Mouse (Mus musculus): Measurements from ENCODE around the gene Chpf. TPM values are rescaled to one million over a fixed set of nuclear protein-coding genes. Genes with fewer than 3 reads are reported as not detected.

Chpf gene
- total RNA-seq, 2 experiments from 2014 or later: 26.4 to 28.2 TPM

- no peak for DNase-seq (ENCODE audit: low spot score)
- intact Hi-C loops (cut with DNase I): no loop called here
These were observed 24.0 kb upstream of the Chpf start for GRCm38 (mm10) chr1:75502945-75503650.

GRCm38 (mm10) chr1:75501905-75502304, 22.8 kb upstream of the Chpf start:
- no peak for DNase-seq (ENCODE audit: low spot score)
- intact Hi-C loops (cut with DNase I): no loop called here

DNA sequence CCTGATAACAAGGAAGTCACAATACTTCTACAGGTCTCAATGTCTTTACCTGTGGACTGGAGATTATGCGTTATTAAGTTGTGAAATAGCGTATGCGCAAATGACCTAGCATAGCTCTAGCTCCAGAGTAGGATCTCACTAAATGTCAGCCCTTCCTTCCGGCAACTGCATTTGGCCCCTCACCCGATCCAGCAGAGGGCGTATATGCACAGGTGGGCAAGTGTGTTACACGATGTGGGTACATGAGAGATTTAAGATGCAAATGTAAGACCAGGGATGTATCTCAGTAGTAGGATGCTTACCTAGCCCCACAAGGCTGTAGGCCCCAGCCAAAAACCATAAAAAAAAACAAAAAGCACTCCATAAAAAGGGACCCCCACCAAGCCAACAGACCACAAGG, 20.3 kb upstream of the Chpf start:
- intact Hi-C loops (cut with DNase I): loop anchor here (5.0 kb wide), 1 partner anchor 98 kb away; no protein-coding TSS in a partner anchor
- DNase-seq (ENCODE audit: low spot score): no peak

- DNase-seq (ENCODE audit: low spot score): no peak
- intact Hi-C loops (cut with DNase I): loop anchor here (5.0 kb wide), 1 partner anchor 98 kb away; no protein-coding TSS in a partner anchor
These were observed 19.8 kb upstream of the Chpf start for GRCm38 (mm10) chr1:75498897-75499296.

DNA sequence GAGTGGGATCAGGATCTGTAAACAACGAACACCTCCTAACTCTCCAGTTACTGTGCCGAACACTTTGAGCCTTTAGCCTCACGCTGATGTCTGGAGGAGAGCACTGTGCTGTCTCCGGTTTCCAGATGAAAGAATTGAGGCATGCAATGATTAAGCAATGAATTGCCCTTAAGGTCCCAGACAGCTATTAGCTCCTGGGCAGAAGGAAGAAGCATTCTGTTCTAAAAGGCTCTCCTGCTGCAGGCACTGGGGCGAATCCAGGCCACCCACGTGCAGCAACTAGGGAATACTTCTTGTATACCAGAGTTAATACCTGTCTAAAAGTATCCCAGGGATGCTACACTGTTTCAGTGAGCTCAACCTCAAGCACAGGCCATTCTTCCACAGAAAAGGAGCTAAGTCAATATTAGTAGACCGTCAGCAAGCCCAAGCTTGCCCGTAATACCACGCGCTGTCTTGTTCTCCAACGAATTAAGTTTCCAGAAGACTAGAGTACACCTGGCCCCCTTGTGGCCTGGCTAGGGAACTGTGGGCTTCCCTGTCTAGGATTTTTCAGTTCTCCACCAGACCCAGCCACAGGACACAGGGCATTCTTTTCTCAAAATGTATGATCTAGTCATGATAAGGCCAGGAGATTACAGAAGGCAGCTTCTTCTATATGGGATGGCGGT, 15.9 kb upstream of the Chpf start:
- no peak for DNase-seq (ENCODE audit: low spot score)
- intact Hi-C loops (cut with DNase I): loop anchor here (5.0 kb wide), 1 partner anchor 102 kb away; no protein-coding TSS in a partner anchor

GRCm38 (mm10) chr1:75492579-75493170, 13.6 kb upstream of the Chpf start:
- no peak for DNase-seq (ENCODE audit: low spot score)
- intact Hi-C loops (cut with DNase I): no loop called here

- DNase-seq (ENCODE audit: low spot score): no peak
- intact Hi-C loops (cut with DNase I): no loop called here
These were observed 11.9 kb upstream of the Chpf start for GRCm38 (mm10) chr1:75490785-75491551.

- no peak for DNase-seq (ENCODE audit: low spot score)
- intact Hi-C loops (cut with DNase I): no loop called here
These were observed 8.5 kb upstream of the Chpf start for GRCm38 (mm10) chr1:75487405-75488161.

- intact Hi-C loops (cut with DNase I): no loop called here
- DNase-seq (ENCODE audit: low spot score): no peak
These were observed 7.9 kb upstream of the Chpf start for GRCm38 (mm10) chr1:75487040-75487404.

DNA sequence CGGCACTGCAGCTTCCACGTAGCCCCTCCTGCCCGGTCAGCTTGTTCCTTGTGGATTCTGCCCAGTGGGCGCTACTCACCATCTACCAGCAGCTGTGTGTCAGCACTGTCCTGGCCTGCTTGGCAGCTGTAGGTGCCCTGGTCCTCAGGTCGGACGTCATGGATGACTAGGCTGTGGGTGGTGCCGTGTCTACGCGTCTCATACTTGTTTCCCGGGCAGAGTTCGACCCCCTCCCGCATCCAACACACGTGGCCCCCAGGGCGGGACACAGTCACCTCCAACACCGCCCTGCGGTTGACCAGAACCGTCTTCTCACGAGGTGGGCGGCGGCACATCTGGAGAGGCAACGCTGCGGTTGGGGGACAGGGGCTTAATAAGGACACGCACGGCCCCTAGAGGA, 7.5 kb upstream of the Chpf start:
- intact Hi-C loops (cut with DNase I): no loop called here
- DNase-seq (ENCODE audit: low spot score): no peak

GRCm38 (mm10) chr1:75480735-75481134, 1.6 kb upstream of the Chpf start:
- intact Hi-C loops (cut with DNase I): no loop called here
- DNase-seq (ENCODE audit: low spot score): no peak

GRCm38 (mm10) chr1:75480036-75480435, 929 bp upstream of the Chpf start:
- intact Hi-C loops (cut with DNase I): no loop called here
- no peak for DNase-seq (ENCODE audit: low spot score)

GRCm38 (mm10) chr1:75479635-75479989, 505 bp upstream of the Chpf start:
- no peak for DNase-seq (ENCODE audit: low spot score)
- intact Hi-C loops (cut with DNase I): loop anchor here (1.0 to 5.0 kb wide), 2 partner anchors 43 to 117 kb away; partner anchors contain the start of gene Stk11ip

DNA sequence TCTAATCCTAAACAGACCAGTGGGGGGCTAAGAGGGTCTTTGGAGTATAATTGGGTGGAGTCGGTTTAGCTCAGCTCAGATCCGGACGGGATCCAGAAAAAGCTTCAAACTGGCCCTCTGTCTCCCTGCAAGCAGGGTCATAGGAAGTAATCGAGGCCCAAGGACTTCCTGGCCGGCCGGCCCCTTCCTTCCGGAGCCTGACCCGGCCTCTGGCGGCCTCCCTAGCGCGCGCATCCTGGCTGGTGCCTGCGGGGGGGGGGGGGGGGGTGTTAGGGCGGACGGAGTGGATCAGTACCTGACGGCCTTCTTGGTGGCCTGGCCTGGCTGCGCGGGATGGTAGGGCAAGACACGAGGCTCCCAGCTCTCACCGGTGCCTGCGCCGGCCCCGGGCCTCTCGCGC, 610 bp downstream of the Chpf start:
- intact Hi-C loops (cut with DNase I): loop anchor here (5.0 kb wide), 1 partner anchor 44 kb away; the partner anchor contains the start of gene Stk11ip
- no peak for DNase-seq (ENCODE audit: low spot score)

- DNase-seq (ENCODE audit: low spot score): no peak
- intact Hi-C loops (cut with DNase I): loop anchor here (1.0 to 5.0 kb wide), 2 partner anchors 44 to 81 kb away; partner anchors contain the start of gene Stk11ip
These were observed 1.2 kb downstream of the Chpf start for GRCm38 (mm10) chr1:75477966-75478290.

GRCm38 (mm10) chr1:75477264-75477965, 1.7 kb downstream of the Chpf start:
- DNase-seq (ENCODE audit: low spot score): no peak
- intact Hi-C loops (cut with DNase I): loop anchor here (1.0 to 5.0 kb wide), 2 partner anchors 45 to 82 kb away; partner anchors contain the start of gene Stk11ip

DNA sequence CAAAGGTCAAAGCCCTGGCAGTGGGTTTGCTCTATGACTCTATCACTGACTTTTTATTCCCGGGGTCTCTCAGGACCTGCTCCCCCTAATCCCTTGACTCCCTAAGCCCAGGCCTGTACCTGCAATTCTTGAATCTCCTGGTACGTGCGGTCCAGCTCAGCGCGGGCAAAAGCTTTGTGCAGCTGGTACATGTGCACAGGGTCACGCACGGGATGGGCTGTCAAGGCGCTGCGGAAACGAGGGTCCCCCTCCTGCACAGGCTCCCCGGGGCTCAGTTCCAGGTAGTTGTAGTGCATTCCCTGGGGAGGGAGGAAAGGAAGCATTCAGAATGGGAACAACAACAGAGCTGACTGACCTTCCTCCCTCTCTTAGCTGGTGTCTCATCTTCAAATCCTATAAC, 2.7 kb downstream of the Chpf start:
- intact Hi-C loops (cut with DNase I): loop anchor here (5.0 kb wide), 1 partner anchor 46 kb away; the partner anchor contains the start of gene Stk11ip
- DNase-seq (ENCODE audit: low spot score): no peak

DNA sequence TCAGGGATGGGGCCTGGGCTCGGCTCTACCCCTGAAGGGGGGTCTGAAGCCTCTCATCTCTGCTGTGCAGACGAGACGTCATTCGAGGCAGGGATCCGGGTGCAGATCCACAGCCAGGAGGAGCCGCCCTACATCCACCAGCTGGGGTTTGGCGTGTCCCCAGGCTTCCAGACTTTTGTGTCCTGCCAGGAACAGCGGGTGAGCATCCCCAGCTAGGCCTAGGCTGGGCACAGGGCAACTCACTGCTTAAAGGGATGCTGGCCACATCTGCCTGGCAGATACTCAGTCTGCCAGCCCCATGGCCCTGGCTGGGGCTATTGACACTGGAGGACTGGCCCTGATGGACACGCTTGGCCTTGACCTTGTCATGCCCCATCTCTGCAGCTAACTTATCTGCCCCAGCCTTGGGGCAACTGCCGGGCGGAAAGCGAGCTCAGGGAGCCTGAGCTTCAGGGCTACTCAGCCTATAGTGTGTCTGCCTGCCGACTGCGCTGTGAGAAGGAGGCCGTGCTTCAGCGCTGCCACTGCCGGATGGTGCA, 9.8 kb downstream of the Chpf start:
- DNase-seq (ENCODE audit: low spot score): no peak
- intact Hi-C loops (cut with DNase I): no loop called here
